Mouse (Mus musculus) cerebellum, postnatal 14 days (tissue): ENCODE measurements at regions not wholly inside any gene's neighbourhood (a gene's known extent, or its start where the extent isn't known, plus 50 kb on each side); places are given as distances from the start of the nearest gene placed in this dataset.
A peak's percentile ranks its signal among the peaks of the same experiment; 100 is the strongest.

Experiments used
- DNase-seq, 2 experiments: peaks; one replicate each; pipeline ENCODE4 v3.0.0; 2021; ENCODE audit warnings: mixed read lengths in 2 of 2

GRCm38 (mm10) chr13:31337631-31338030 lies 218.3 kb upstream of the Foxq1 start:
- no peak for DNase-seq

- no peak for DNase-seq
Observed at GRCm38 (mm10) chr13:31339386-31339785, 216.5 kb upstream of the Foxq1 start.

- DNase-seq: no peak
Observed at GRCm38 (mm10) chr13:31339901-31340300, 216.0 kb upstream of the Foxq1 start.

- DNase-seq: no peak
Observed at GRCm38 (mm10) chr13:31340363-31340948, 215.5 kb upstream of the Foxq1 start.

GRCm38 (mm10) chr13:31341282-31342100 lies 214.4 kb upstream of the Foxq1 start:
- DNase-seq: no peak

- no peak for DNase-seq
Observed at GRCm38 (mm10) chr13:31346205-31346604, 209.7 kb upstream of the Foxq1 start.

- DNase-seq: no peak
Observed at GRCm38 (mm10) chr13:31347000-31347399, 208.9 kb upstream of the Foxq1 start.

- DNase-seq: no peak
Observed at GRCm38 (mm10) chr13:31349671-31350070, 206.3 kb upstream of the Foxq1 start.

GRCm38 (mm10) chr13:31351481-31351880 lies 204.5 kb upstream of the Foxq1 start:
- no peak for DNase-seq

- DNase-seq: peak; percentile 6 to 7
Observed at GRCm38 (mm10) chr13:31352825-31353224, 203.1 kb upstream of the Foxq1 start.

- no peak for DNase-seq
Observed at GRCm38 (mm10) chr13:31359353-31359752, 196.6 kb upstream of the Foxq1 start.

- peak in 1 of 2 experiments; percentile 9 for DNase-seq
Observed at GRCm38 (mm10) chr13:31362386-31362785, 193.5 kb upstream of the Foxq1 start.

GRCm38 (mm10) chr13:31364369-31364768 lies 191.6 kb upstream of the Foxq1 start:
- DNase-seq: no peak

- no peak for DNase-seq
Observed at GRCm38 (mm10) chr13:31367226-31367625, 188.7 kb upstream of the Foxq1 start.

GRCm38 (mm10) chr13:31369182-31369581 lies 186.8 kb upstream of the Foxq1 start:
- DNase-seq: no peak

GRCm38 (mm10) chr13:31370873-31371272 lies 185.1 kb upstream of the Foxq1 start:
- no peak for DNase-seq

- peak; percentile 13 to 15 for DNase-seq
Observed at GRCm38 (mm10) chr13:31374006-31374405, 181.9 kb upstream of the Foxq1 start.

GRCm38 (mm10) chr13:31393421-31394215 lies 162.3 kb upstream of the Foxq1 start:
- no peak for DNase-seq

GRCm38 (mm10) chr13:31396216-31396910 lies 159.6 kb upstream of the Foxq1 start:
- no peak for DNase-seq

GRCm38 (mm10) chr13:31397246-31397645 lies 158.7 kb upstream of the Foxq1 start:
- DNase-seq: no peak

GRCm38 (mm10) chr13:31400401-31400800 lies 155.5 kb upstream of the Foxq1 start:
- no peak for DNase-seq

GRCm38 (mm10) chr13:31405312-31405711 lies 150.6 kb upstream of the Foxq1 start:
- no peak for DNase-seq
